Mouse (Mus musculus) cerebellum, adult 11-12 months (tissue): ENCODE results near the gene Klf3.

Experiments
- DNase-seq: peaks from one replicate; pipeline ENCODE4 v3.0.0; 2022

Klf3 gene

DNA sequence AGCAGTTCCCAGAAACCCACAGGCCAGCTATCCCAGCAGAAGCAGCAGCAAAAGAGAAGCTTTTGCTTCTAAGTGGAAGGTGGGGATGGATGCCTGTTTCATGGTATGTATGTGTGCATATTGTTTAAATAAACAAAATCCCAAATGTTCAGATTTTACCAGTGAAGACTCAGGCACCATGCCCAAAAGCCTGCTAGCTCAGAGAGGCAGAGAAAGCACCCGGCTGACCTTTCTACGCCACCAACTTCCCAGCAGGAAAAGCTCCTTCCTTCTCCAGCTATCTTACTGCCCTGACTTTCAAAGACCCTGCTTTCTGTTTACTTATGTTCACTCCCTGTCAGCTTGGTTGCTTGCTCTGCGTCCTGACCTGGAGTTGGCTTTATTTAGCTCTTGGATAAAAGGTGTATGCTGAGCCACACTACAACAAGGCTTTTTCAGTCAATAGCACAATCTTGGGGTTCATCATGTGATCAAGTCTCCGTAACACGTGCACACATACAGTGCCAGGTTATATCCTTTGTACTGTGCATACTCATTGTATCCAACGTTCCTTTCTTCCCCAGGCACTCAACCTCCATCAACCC, 35.9 kb downstream of the Klf3 start:
- DNase-seq: no peak

DNA sequence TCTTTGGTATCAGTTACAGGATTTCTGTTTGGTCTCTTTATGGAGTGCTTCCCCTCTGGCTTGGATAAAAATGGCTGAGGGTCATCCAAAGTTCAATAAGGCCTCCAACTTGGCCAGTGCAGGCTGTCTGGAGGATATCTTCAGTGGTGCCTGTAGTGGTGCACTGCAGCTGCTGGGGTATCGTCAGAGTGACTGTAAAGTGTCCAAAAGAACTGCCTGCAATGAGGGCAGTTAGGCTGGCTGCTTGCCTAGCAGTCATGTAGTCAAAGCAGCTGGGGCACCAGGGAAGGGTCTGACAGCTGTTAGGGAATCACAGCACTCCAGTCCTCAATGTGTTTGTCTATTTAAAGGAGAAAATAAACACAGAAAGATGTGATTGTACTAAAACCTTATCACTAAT, 36.9 kb downstream of the Klf3 start:
- no peak for DNase-seq

DNA sequence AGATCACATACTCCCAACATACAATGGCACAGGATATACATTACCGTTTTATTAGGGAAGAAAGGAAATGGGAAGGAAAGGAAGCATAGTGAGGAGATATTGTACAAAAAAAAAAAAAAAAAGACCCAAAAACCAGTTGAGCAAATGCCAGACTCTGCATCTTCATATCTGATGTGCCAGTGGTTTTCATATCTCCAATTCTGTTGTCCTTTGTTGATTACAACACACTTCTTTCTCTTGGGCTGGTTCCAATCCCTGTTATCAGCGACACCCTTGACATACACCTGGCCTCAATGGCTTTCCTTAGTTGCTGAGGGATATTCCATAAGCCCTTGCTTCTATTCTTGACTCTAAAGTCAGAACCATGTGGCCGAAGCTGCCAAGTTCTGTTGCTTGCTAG, 41.4 kb downstream of the Klf3 start:
- DNase-seq: no peak

DNA sequence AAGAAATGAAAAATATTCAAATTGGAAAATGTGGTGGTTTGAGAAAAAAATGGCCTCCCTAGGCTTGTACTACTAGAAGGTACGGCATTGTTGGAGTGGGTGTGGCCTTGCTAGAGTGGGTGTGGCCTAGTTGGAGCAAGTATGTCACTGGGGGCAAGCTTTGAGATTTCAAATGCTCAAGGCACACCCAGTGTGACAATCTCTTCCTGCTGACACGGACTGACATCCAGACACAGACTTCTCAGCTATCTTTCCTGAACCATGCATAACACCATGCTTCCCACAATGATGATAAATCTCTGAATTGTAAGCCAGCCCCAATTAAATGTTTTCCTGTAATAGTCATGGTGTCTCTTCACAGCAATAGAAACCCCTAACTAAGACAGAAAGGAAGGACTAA, 44.1 kb downstream of the Klf3 start:
- no peak for DNase-seq

DNA sequence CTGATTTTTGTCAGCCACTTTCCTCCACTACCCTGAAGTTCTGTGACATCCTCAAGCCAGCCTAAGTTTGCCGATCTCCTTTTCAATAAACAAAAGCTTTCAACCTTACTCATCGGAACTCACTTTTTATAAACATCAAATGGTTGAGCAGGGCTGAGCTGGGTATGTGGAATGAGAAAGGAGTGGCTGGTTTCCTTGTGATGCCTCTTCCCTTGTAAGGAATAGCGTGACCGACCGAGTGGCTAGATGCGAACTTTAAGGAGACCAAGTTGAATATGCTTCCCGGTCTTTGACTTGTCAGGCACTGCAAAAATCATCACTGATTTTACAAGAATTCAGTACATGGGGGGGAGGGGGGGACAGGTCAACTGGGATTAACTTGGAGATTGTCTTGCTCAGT, 46.7 kb downstream of the Klf3 start:
- no peak for DNase-seq

DNA sequence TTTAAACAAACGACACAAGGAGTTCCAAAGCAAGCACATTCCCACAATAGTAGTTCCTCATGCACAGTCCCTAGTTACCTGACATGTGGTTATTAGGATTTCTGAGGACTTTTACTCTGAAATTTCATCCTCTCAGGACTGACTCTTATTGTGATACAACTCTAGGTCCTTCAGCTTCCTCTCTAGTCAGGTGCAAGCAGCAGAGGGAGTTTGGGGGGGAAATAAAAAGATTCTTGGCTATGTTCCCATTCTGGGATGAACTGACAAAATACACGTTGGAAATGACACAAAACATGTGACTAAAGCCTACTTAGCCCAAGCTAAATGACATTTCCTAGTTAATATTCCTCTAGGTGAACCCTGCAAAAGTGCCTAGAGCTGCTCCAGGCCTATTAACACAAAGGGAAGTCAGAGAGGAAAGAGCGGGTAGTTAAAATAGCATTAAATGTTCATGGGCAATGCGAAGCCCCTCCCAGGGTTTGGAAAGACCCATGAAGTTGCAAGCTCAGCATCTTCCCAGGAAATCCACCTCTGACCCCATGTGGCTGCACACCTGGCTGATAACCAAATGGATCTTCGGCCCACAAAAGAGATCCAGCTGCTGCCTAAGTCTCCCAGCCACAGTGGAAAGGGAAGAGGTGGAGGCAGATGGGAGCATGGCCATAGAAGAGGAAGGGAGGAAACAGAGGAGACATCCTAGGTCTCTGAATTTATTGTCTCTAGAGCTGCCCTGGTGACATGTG, 49.6 kb downstream of the Klf3 start:
- DNase-seq: no peak

DNA sequence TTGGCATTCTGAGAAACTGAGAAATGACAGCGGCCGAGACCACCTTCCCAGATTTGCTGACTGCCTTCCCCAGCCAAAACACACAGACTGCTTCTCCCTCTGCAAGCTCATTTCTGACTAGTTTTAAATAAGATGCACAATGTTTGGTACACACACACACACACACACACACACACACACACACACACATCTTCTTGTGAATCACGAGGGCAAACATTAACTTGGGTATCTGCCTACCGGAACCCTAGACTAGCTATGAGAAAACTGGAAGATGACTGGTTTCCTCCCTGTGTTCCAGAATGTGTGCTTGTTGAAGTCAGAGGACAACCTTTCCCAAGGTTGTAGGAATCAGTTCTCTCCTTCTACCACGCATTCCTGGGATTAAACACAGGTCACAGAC, 50.2 kb downstream of the Klf3 start:
- no peak for DNase-seq

DNA sequence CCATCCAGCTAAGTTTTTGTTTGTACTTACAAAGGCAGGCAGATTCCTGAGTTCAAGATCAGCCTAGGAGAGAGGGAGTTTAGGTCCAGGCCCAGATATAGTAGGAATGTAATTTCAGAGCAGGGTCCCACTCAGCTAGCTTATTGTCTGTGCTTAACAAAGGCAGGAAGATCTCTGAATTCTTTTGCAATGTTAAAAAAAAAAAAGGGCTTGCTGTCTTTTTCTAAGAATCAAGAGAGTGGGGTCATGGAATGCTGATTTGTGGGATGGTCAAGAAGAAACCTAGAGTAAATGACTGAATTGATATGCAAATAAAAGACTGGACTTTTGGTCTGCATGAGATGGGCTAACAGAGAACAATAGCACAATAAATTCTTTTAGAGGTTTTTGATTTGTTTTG, 52.0 kb downstream of the Klf3 start:
- DNase-seq: no peak

DNA sequence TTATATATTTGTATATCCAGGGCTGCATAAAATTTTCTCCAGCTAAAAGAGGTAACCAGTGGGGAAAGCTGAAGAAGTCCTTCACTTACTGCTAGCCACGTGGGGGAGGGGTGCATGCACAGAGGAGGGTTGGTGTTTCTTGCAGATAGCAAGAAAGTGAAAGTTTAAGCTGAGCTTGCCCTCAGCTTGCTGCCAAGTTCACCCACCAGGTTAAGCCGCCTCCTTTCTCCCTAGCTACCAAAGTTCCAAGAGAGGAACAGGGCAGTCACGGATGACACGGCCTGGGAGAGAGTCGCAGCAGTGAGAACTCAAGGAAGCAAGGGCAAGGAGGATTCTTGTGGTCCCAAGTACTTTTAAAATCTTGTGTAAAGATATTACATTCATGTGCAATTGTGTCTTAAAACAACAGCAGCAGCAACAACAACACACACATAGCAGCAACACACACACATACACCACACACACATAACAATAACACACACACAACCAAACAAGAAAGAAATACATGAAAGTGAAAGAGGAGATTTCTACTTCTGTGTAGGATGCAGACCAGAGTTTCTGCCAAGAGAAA, 57.8 kb downstream of the Klf3 start:
- DNase-seq: no peak

DNA sequence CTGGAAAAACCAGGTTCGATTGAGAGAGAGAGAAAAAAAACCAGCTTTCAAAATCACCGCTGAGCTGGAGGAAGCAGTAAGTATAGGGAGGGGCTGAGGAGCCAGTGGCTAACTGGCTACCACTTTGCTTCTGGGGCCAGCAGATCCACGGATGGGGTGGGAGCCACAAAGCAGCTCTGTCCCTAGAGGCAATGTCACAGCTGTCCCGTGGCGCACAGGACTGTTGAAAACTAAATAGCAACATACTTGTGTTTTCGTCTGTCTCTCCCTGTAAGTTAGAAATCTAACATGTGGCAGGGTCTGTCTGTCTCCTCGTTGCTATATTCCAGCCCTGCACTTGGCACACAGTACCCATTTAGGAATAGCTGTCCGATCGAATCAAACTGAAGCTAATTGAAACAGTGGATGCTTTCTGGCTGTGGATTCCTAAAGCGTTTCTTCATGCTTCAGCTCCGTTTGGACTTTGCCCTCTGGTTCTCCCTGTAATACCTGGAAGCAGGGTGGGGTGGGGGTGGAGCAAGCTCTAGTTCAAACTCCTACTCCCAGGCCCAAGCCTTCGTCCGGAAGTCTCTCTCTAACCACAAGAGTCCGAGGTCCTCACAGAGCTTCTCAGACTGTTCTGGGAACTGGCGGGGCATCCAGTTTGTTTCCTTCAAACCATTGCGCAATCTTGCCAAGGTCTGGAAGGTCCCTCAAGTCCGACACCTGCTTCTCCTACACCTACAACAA, 58.4 kb downstream of the Klf3 start:
- no peak for DNase-seq

DNA sequence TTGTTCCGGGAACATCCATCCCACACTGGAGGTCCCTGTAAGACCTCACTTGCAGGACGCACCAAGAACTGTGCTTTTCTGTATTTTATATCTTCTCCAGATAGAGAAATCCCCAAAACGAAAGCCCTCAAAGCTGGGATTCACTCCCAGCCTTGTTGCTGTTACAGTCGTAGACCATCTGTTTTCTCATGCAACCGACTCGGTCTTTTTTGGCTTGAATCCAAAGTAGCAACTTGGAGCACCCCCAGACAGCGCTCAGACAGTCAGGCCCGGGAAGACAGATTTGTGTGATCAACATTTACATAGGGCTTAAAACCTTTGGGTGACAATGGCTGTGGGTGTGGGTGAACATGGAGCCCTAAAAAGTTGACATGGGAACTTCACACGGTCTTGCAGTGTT, 59.1 kb downstream of the Klf3 start:
- no peak for DNase-seq

DNA sequence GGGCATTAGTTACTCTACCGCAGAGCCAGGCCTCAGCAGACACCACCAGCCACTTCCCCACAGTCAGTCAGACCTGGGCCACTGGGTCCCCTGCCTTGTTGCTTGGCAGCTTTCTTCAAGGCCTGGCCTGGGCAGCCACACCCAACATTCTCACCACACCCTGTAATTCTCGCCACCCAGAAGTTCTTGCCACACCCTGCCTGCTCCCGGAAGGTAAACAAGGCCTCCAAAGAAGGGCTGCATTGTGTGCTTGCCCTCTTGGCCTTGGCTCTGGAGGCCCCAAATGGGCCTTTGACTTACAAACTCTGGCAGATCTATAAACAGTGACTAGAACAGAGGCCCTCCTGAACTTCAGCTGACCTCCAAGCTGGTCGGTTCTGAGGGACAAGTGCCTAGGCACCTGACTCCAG, 61.5 kb downstream of the Klf3 start:
- DNase-seq: no peak

DNA sequence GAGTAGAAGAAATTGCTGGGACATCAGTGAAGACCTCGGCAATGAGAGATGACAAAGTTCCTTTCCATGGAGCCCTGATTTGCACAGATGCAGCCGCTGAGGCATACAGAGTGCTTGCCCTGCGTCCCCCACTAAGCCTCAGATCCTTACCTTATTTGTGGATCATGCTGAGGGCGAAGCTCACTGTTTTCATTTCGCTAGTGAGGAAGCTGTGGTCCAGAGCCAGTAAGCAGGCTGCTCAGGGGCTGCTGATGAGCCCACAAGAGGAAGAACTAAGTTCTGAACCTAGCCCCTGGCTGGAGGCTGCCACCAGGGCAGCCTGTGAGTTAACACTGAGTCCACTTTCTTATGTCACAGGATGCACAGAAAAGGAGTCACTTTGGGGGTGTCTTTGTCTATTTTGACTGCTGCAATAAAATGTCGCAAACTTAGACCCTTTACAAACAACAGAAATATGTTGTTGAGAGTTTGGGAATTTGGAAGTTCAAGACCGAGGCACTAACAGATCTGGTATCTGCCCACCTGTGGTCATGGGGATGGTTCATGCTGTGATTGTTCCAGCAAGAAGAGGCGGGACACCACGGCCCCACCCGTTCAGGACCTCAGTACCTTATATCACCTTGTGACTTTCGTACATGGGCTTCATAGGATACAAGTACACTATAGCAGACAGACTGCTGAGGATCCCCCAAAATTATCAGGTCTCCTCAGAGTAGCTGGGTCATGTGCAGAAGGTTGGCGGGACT, 62.2 kb downstream of the Klf3 start:
- DNase-seq: no peak

DNA sequence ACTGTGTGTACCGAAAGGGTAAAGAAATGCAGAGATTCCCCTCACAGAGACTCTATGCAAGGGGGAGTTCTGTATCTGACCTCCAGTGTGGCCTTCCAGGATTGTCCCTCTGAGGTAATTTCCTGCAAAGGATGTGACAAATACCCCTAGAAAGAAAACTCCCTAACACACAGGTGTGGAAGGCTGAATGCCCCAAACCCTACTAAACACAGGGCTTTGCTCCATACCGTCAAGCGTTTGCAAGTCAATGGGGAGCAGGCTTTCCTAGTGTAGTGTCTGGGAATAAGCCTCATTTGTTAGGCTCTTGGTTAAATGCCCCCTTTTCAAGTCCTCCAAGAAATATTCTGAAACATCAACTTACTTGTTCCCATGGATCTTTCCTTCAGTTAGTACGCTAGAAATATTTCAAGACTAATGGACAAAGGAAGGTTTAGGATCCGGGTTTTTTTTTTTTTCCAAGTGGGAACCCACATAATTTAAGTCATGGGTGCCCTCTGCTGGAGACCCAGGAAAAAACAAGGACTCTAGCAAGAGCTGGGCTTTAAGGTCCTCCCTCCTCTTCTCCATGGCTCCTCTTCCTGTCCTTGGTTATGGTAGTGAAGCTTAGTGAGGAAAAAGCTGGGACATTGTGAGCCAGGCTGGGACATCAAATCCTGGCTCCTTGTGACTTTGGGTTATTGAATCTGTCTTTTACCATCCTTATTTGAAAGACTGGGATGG, 63.3 kb downstream of the Klf3 start:
- peak; percentile 35 for DNase-seq

DNA sequence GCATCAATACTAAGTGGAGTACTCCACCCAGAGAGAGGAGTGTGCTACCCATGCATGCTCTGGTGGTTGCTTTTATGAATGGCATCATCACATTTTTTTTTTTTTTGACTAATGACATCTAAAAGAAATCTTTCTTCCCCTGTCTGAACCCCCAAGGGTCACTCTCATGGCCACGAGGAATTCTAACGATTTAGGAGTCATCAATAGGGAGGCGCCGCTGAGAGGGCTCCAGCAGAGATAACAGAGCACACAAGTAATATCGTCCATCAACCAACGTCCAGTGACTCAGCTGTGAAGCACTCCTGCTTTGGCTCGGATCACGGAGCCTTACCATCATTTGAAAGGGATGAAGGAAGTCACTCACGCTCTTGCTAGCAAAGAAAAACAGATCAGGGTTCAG, 63.9 kb downstream of the Klf3 start:
- DNase-seq: no peak

DNA sequence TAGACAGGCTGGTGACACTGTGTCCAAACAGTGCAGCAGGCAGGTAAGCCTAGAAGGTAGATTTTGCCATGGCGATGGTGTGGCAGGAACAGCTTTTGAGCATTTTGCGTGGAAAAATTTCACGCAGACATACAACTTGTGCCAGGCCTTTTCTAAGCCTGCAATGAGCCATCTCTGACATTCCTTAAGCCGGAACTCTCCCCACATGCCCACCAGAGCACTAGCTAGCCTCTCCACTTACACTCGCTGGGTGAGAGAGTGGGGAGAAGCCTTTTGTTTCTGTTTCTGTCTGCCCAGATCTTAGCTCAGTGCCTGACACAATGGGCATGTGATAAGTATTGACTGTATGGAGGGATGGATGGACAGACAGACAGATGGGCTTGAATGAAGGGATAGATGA, 64.4 kb downstream of the Klf3 start:
- DNase-seq: no peak

DNA sequence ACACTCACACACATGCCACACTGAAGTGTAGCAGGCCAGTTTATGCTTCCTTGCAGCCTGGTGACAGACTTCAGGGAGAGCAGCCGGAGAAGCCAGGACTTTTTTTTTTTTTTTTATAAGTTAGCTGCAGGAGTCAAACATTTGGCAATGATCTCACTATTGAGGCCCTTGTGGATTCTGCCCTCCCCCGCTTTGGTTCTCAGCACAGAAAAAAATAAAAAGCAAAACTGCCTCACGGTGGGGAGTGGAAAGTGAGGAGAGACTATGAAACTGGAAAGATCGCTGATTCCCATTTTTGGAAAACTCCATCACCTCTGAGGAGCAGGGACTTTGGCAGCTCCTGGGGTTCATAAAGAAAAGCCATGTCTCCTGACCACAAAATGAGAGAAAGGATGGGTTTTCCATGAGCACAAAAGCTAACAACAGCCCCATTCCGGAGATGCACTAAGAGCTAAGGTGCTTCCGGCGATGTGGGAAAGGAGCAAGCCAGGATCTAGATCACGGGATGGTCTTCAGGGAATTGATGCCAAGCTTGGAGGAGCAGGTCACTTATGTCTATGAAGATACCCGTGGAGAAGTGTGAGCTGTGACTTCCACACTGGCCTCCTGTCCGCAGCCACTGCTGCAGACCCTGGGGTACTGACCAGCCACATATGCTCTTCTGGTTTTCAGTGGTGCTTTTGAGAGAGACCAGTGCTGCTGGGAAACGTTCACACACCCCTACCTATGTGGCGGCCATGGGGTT, 73.1 kb downstream of the Klf3 start:
- DNase-seq: no peak

DNA sequence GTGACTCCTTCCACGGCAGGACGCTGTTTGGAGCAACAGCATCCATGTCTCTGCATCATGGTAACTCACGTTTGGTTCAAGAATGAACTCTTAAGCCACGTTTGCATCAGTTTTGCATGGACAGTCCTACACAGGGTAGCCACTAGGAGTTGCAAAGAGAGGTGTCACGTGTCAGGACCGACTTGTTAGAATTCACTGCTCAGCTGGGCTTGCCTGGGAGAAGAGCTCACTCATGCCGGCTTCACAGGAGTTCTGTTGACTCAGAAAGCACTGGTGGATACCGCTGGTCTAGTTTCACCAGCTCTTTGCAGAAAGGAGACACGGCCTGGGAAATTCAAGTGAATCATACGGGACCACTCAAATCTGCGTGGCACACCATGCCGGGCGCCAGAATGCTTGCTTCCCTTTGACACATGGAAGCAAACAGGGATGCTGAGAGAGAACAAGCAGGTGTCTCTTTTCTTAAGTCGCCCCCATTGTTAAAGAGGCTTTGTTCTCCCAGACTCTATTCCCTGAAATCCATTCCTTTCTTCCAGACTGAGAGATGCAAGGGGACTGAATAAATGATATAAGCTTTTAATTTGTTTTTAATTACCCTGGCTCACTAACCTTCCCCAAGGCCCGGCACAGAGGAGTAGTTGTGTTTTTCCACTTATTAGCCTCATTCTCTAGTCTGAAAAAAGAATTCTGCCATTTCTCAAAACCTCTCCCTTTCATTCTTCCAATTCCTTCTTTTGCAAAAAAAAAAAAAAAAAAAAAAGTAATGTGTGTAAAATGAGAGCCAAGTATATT, 74.2 kb downstream of the Klf3 start:
- no peak for DNase-seq

DNA sequence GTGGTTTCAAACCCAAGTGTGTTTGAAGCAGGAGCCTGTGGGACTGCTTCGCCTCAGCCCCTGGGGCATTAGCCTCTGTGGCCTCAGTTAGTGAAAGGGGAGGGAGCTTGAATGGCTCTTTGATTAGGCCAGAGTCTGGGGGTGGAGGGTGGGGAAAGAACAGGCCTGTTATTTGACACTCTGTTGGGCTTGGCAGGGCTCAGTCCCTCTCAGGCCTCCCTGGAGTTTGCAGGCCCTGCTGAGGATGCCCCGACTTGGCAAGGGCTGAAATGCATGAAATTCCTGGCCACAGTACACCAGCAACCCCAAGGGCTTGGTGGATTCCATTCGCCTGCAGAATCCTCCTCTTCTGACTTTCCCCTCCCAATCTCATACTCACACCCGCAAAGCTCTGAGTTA, 74.8 kb downstream of the Klf3 start:
- DNase-seq: peak; percentile 31

DNA sequence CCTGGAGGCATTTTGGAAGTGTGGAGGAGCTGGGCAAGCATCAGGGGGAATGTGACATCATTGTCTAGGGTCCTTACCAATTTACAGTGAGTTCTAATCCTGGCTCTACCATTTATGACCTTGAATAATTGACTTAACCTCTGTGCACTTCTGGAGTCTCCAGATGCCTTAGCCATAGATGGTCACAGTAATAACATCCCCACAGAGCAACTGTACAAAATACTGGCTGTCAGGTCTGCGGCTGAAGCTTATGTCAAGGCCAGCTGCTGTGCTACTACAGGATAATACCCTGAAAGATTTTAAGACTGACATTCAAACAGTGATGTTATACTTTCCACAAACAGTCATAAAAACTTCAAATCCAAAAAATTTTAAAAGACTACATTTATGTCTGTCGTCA, 75.3 kb downstream of the Klf3 start:
- no peak for DNase-seq

DNA sequence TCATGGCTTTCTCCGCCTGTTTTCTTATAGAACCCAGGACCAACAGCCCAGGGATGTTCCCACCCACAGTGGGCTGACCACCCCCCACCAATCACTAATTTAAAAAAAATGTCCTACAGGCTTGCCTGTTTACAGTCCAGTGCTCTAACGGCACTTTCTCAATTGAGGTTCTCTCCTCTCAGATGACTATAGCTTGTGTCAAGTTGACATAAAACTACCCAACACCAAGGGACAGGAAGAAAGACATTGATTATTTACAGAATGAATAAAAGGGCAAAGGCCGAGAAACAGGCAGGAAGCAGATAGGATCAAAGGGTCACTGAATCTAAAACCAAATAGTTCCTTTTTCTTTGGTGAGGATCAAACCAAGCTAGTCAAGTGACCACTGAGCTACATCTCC, 76.1 kb downstream of the Klf3 start:
- no peak for DNase-seq
